Mouse (Mus musculus) neural tube, embryonic 13.5 days (tissue): Measurements from ENCODE around the gene Shkbp1. TPM values are rescaled to one million over a fixed set of nuclear protein-coding genes. Genes with fewer than 3 reads are reported as not detected.

Experiments used
- ATAC-seq: fragments of 200-750 bp; cut with Nextera tagmentation; 2 replicates; pipeline ENCODE4 v1.8.0; 2017; ENCODE audit warnings: low read depth, mild to moderate bottlenecking, moderate TSS enrichment, moderate library complexity
- H3K27ac ChIP-seq: fragments of 300-500 bp; sonication (generic); replicated peaks from 2 replicates; pipeline ENCODE4 v1.5.1; 2015; ENCODE audit warnings: moderate library complexity, mild to moderate bottlenecking, inconsistent platforms
- H3K27me3 ChIP-seq: fragments of 300-500 bp; sonication (generic); 2 replicates; pipeline ENCODE4 v1.6.1; 2015; ENCODE audit warnings: mild to moderate bottlenecking, inconsistent platforms
- H3K36me3 ChIP-seq: fragments of 300-500 bp; sonication (generic); 2 replicates; pipeline ENCODE4 v1.6.1; 2015; ENCODE audit warnings: mild to moderate bottlenecking, inconsistent platforms
- H3K4me1 ChIP-seq: fragments of 300-500 bp; sonication (generic); replicated peaks from 2 replicates; pipeline ENCODE4 v1.6.1; 2015; ENCODE audit warnings: inconsistent platforms
- H3K4me2 ChIP-seq: fragments of 300-500 bp; sonication (generic); 2 replicates; pipeline ENCODE4 v1.6.1; 2015; ENCODE audit warnings: inconsistent platforms, mild to moderate bottlenecking, moderate library complexity
- H3K4me3 ChIP-seq: fragments of 300-500 bp; sonication (generic); 2 replicates; pipeline ENCODE4 v1.5.1; 2015; ENCODE audit warnings: mild to moderate bottlenecking, inconsistent platforms
- H3K9ac ChIP-seq: fragments of 300-500 bp; sonication (generic); 2 replicates; pipeline ENCODE4 v1.6.1; 2015; ENCODE audit warnings: moderate library complexity, mild to moderate bottlenecking, inconsistent platforms
- H3K9me3 ChIP-seq: fragments of 300-500 bp; sonication (generic); 2 replicates; pipeline ENCODE4 v1.6.1; 2016; ENCODE audit warnings: inconsistent platforms
- WGBS: fragments of 180-500 bp; shearing (Covaris S2); methylation state at CpG from one replicate; pipeline ENCODE4 v1.1.7; 2015; 5-methylcytosine and 5-hydroxymethylcytosine counted together
- polyA plus RNA-seq: library from polyadenylated mRNA; unstranded; fragments of >200 nt; fragmentation: Nextera tagmentation; extraction: Ambion mirVana; gene quantifications from 2 replicates; pipeline ENCODE4 v1.2.1, GENCODE M21; 2015

Shkbp1 gene
- polyA plus RNA-seq, 1 experiment from 2014 or later = 59.6 TPM

GRCm38 (mm10) chr7:27361283-27361946, 5.6 kb upstream of the Shkbp1 start:
- ATAC-seq = peak; percentile 93
- peak overlapping the region; percentile 76 for H3K9ac ChIP-seq
- no peak overlapping the region for H3K27ac ChIP-seq
- peaks cover 12% of the 10 kb centered on the region for H3K4me1 ChIP-seq
- H3K4me2 ChIP-seq = peak overlapping the region; percentile 67
- H3K9me3 ChIP-seq = no peaks in the 10 kb centered on the region
- under 1% methylated on average over 52 of the region's 52 CpGs for WGBS
- H3K4me3 ChIP-seq = peak overlapping the region; percentile 49
- H3K27me3 ChIP-seq = peaks cover 78% of the 10 kb centered on the region
- H3K36me3 ChIP-seq = no peaks in the 10 kb centered on the region

GRCm38 (mm10) chr7:27360749-27361148, 4.9 kb upstream of the Shkbp1 start:
- no peak overlapping the region for H3K9ac ChIP-seq
- peak overlapping the region; percentile 67 for H3K4me2 ChIP-seq
- peaks cover 14% of the 10 kb centered on the region for H3K4me1 ChIP-seq
- ATAC-seq = no peak
- 62% methylated on average over 6 of the region's 6 CpGs for WGBS
- peaks cover 71% of the 10 kb centered on the region for H3K27me3 ChIP-seq
- no peaks in the 10 kb centered on the region for H3K36me3 ChIP-seq
- no peaks in the 10 kb centered on the region for H3K9me3 ChIP-seq
- H3K27ac ChIP-seq = no peak overlapping the region
- peak overlapping the region; percentile 13; the same call in 1 of the 2 replicates for H3K4me3 ChIP-seq

- Histone ChIP-seq H3K27me3 (peaks cover 62% of the 10 kb centered on the region), H3K9ac (no peak overlapping the region), H3K36me3 (no peaks in the 10 kb centered on the region), H3K9me3 (no peaks in the 10 kb centered on the region), H3K4me2 (no peak overlapping the region), H3K4me1 (peaks cover 21% of the 10 kb centered on the region), H3K4me3 (no peak overlapping the region), H3K27ac (no peak overlapping the region)
- no peak for ATAC-seq
- WGBS = 87% methylated on average over 9 of the region's 9 CpGs
Observed at GRCm38 (mm10) chr7:27359706-27360358, 4.0 kb upstream of the Shkbp1 start.

- H3K27me3 ChIP-seq = peaks cover 55% of the 10 kb centered on the region
- no peak overlapping the region for H3K9ac ChIP-seq
Observed at GRCm38 (mm10) chr7:27359162-27359561, 3.3 kb upstream of the Shkbp1 start.

GRCm38 (mm10) chr7:27357595-27357978, 1.8 kb upstream of the Shkbp1 start:
- Histone ChIP-seq H3K9me3 (no peaks in the 10 kb centered on the region), H3K36me3 (peaks cover 6% of the 10 kb centered on the region; the same call in 1 of the 2 replicates), H3K4me1 (peaks cover 30% of the 10 kb centered on the region), H3K27ac (no peak overlapping the region), H3K9ac (no peak overlapping the region), H3K4me2 (no peak overlapping the region), H3K27me3 (peaks cover 40% of the 10 kb centered on the region), H3K4me3 (no peak overlapping the region)
- ATAC-seq = no peak
- 23% methylated on average over 3 of the region's 3 CpGs for WGBS

More at GRCm38 (mm10) chr7:27359162-27359561, 3.3 kb upstream of the Shkbp1 start:
- Histone ChIP-seq H3K4me3 (no peak overlapping the region), H3K36me3 (no peaks in the 10 kb centered on the region), H3K4me2 (no peak overlapping the region), H3K27ac (no peak overlapping the region), H3K4me1 (peaks cover 26% of the 10 kb centered on the region), H3K9me3 (no peaks in the 10 kb centered on the region)
- no peak for ATAC-seq
- 58% methylated on average over 2 of the region's 2 CpGs for WGBS

GRCm38 (mm10) chr7:27356861-27357594, 1.2 kb upstream of the Shkbp1 start, which contains the start of gene Gm20479:
Gene Gm20479, minus strand, starts transcription at chr7:27357419.
- H3K9me3 ChIP-seq = no peaks in the 10 kb centered on the region
- H3K4me2 ChIP-seq = peak within 1 kb of the TSS; percentile 78
- peak within 1 kb of the TSS; percentile 69 for H3K4me3 ChIP-seq
- peak within 1 kb of the TSS; percentile 60 for H3K9ac ChIP-seq
- H3K27ac ChIP-seq = peak within 1 kb of the TSS; percentile 49
- peaks cover 12% of the 10 kb centered on the region for H3K36me3 ChIP-seq
- 4% methylated on average over 27 of the region's 27 CpGs for WGBS
- no peak for ATAC-seq
- peaks cover 35% of the 10 kb centered on the region for H3K27me3 ChIP-seq
- H3K4me1 ChIP-seq = peaks cover 30% of the 10 kb centered on the region

- Histone ChIP-seq H3K27ac (peak overlapping the region; percentile 49), H3K4me1 (peaks cover 30% of the 10 kb centered on the region), H3K36me3 (peaks cover 20% of the 10 kb centered on the region), H3K27me3 (peaks cover 34% of the 10 kb centered on the region), H3K4me2 (peak overlapping the region; percentile 78), H3K9ac (peak overlapping the region; percentile 60), H3K4me3 (peak overlapping the region; percentile 69), H3K9me3 (no peaks in the 10 kb centered on the region)
- peak; percentile 67 for ATAC-seq
- WGBS = 3% methylated on average over 16 of the region's 16 CpGs
Observed at GRCm38 (mm10) chr7:27356248-27356647, 429 bp upstream of the Shkbp1 start.

- Histone ChIP-seq H3K36me3 (peaks cover 30% of the 10 kb centered on the region), H3K9me3 (no peaks in the 10 kb centered on the region), H3K9ac (peak overlapping the region; percentile 85), H3K27me3 (peaks cover 34% of the 10 kb centered on the region), H3K4me2 (peak overlapping the region; percentile 78), H3K4me3 (peak overlapping the region; percentile 69), H3K4me1 (peaks cover 25% of the 10 kb centered on the region), H3K27ac (peak overlapping the region; percentile 64)
- peak; percentile 16; the same call in 1 of the 2 replicates for ATAC-seq
- 6% methylated on average over 14 of the region's 14 CpGs for WGBS
Observed at GRCm38 (mm10) chr7:27355261-27355660, 558 bp downstream of the Shkbp1 start.

GRCm38 (mm10) chr7:27354783-27355182, 1.0 kb downstream of the Shkbp1 start:
- ATAC-seq = no peak
- Histone ChIP-seq H3K27ac (no peak overlapping the region), H3K4me2 (peak overlapping the region; percentile 78), H3K4me3 (peak overlapping the region; percentile 69), H3K27me3 (peaks cover 32% of the 10 kb centered on the region), H3K9ac (peak overlapping the region; percentile 85), H3K4me1 (peaks cover 25% of the 10 kb centered on the region), H3K36me3 (peaks cover 33% of the 10 kb centered on the region), H3K9me3 (no peaks in the 10 kb centered on the region)
- 50% methylated on average over 4 of the region's 4 CpGs for WGBS

- whole genome bisulfite sequencing = 24% methylated on average over 6 of the region's 6 CpGs
- ATAC-seq = no peak
- Histone ChIP-seq H3K27me3 (peaks cover 26% of the 10 kb centered on the region), H3K4me2 (peak overlapping the region; percentile 78), H3K27ac (no peak overlapping the region), H3K36me3 (peaks cover 39% of the 10 kb centered on the region), H3K9me3 (no peaks in the 10 kb centered on the region), H3K4me1 (peaks cover 25% of the 10 kb centered on the region), H3K4me3 (peak overlapping the region; percentile 69), H3K9ac (peak overlapping the region; percentile 85)
Observed at GRCm38 (mm10) chr7:27354144-27354543, 1.7 kb downstream of the Shkbp1 start.

- Histone ChIP-seq H3K27ac (no peak overlapping the region), H3K4me1 (no peaks in the 10 kb centered on the region), H3K4me2 (no peak overlapping the region), H3K9ac (no peak overlapping the region), H3K36me3 (peaks cover 89% of the 10 kb centered on the region), H3K9me3 (no peaks in the 10 kb centered on the region), H3K27me3 (no peaks in the 10 kb centered on the region), H3K4me3 (no peak overlapping the region)
- 22% methylated on average over 6 of the region's 6 CpGs for WGBS
- no peak for ATAC-seq
Observed at GRCm38 (mm10) chr7:27345444-27345843, 10.4 kb downstream of the Shkbp1 start.

GRCm38 (mm10) chr7:27342595-27342994, 13.2 kb downstream of the Shkbp1 start:
- Histone ChIP-seq H3K27me3 (peaks cover 17% of the 10 kb centered on the region), H3K36me3 (peaks cover 63% of the 10 kb centered on the region), H3K4me3 (no peak overlapping the region), H3K27ac (no peak overlapping the region), H3K9me3 (no peaks in the 10 kb centered on the region), H3K4me2 (no peak overlapping the region), H3K9ac (no peak overlapping the region), H3K4me1 (peaks cover 15% of the 10 kb centered on the region)
- ATAC-seq = no peak
- 46% methylated on average over 4 of the region's 4 CpGs for WGBS
